Mouse (Mus musculus) urinary bladder, postnatal 10 days (tissue): ENCODE measurements around the gene Tmem117.

Experiments
- DNase-seq: peaks from one replicate; pipeline ENCODE4 v3.0.0; 2022; ENCODE audit warnings: low spot score

The Tmem117 gene

DNA sequence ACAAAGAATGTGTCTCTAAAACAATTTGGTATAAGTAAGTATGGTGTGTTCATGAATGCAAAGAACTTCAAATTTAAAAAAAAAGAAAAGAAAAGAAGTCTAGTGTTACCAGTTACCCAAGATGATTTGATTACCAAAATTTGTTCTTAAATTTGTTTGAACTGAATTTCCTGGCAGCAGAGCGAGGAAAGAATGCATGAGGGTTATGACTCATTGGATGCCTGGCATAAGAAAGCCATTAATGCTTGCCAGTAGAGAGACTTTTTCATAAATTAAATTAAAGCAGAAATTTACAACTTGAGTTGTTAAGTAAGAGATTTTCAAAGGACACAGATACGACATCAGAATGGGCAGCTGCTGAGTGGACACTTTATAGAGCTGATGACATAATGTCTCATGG, 515.1 kb downstream of the Tmem117 start:
- no peak for DNase-seq

DNA sequence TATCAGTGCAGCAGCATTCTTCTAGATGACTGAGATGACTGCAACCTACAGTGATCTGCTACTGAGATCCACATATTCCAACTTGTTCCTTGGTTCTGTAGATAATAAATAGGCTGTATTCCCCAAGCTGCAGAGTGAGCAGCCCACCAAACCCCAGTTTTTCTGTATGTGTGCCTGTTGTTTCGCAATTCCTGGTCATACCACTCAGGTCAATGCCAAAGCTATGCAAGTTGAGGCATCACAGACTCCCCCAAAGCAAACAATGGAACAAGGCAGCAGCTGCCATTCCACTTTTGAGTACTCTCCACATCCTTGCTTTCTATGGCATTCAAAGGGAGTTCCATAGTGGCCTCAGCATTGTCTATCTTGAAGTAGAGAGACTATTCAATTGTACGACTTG, 516.1 kb downstream of the Tmem117 start:
- no peak for DNase-seq
